Mouse (Mus musculus) left cerebral cortex, postnatal 25 days (tissue): ENCODE data around the gene Tuba8. TPM values are rescaled to one million over a fixed set of nuclear protein-coding genes. Genes with fewer than 3 reads are reported as not detected.

Experiments used
- DNase-seq, 2 experiments: peaks; one replicate each; pipeline ENCODE4 v3.0.0; 2022; ENCODE audit warnings: low spot score in 2 of 2, mixed read lengths in 1 of 2
- intact Hi-C: fragments of 180-260 bp; cut with DNase I; formaldehyde crosslinking; loops from one replicate; pipeline ENCODE4 v1.15.1; 2025
- total RNA-seq, 2 experiments: library from RNA; stranded (reverse); gene quantifications; 2 replicates each; pipeline ENCODE4 v1.2.3; 2021

Gene Tuba8
- total RNA-seq, 2 experiments from 2014 or later, result 10.3 to 10.6 TPM

GRCm38 (mm10) chr6:121272075-121272800 lies 61.7 kb downstream of the Tuba8 start:
- peak; percentile 82 to 85 for DNase-seq
- intact Hi-C loops, result loop anchor here (1.0 to 10.0 kb wide), 3 partner anchors 63 to 261 kb away; no protein-coding TSS in a partner anchor

- intact Hi-C loops, result loop anchor here (5.0 to 10.0 kb wide), 2 partner anchors 60 to 93 kb away; no protein-coding TSS in a partner anchor
- peak; percentile 13 to 55 for DNase-seq
Observed at GRCm38 (mm10) chr6:121274356-121274755, 63.9 kb downstream of the Tuba8 start.

Other genes with a start within 250 kb of the Tuba8 start
- gene Mical3, start 79.7 kb upstream of the Tuba8 start, total RNA-seq, result 100 to 1,000 TPM; 110 to 127 TPM
- 10 to 100 TPM; 13.4 to 15.3 TPM for gene Pex26, start 27.0 kb upstream of the Tuba8 start, total RNA-seq
- gene Usp18, start 35.2 kb downstream of the Tuba8 start, total RNA-seq, result 1 to 10 TPM in 1 of 2 experiments, under 1 TPM in 1; 0.39 to 1.1 TPM
- 10 to 100 TPM; 12.5 to 20.7 TPM for gene Slc6a13, start 89.5 kb downstream of the Tuba8 start, total RNA-seq
- 1 to 10 TPM in 1 of 2 experiments, under 1 TPM in 1; 0.89 to 1.1 TPM for gene Slc6a12, start 132.4 kb downstream of the Tuba8 start, total RNA-seq